Mouse (Mus musculus): ENCODE data around the gene Wasf2. TPM values are rescaled to one million over a fixed set of nuclear protein-coding genes. Genes with fewer than 3 reads are reported as not detected.

Wasf2 gene
- polyA plus RNA-seq, 1 experiment from 2014 or later = 23.9 TPM

DNA sequence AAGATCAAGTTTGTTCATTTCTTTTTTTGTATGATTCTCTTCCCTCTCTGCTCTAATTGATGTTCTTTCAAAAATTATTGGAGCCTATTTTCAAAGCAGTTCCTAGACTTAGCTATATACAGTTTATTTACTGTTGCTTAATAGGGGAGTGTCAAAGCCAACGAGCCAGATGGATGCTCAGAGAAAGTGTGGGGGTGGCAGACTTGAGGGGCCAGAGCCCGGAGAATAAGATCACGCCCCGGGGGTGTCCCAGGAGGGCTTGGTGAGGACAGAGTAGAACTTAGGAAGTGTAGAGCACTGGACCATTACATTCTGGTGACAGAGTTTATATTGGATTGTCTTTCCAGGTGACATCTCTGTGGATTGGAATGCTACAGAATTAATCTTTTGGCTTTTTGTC lies 30.5 kb downstream of the Wasf2 start:
- no peak for ATAC-seq (ENCODE audit: low FRiP score)
- no peak for DNase-seq (ENCODE audit: low spot score)
- 82% methylated on average over 4 of the region's 4 CpGs for WGBS

DNA sequence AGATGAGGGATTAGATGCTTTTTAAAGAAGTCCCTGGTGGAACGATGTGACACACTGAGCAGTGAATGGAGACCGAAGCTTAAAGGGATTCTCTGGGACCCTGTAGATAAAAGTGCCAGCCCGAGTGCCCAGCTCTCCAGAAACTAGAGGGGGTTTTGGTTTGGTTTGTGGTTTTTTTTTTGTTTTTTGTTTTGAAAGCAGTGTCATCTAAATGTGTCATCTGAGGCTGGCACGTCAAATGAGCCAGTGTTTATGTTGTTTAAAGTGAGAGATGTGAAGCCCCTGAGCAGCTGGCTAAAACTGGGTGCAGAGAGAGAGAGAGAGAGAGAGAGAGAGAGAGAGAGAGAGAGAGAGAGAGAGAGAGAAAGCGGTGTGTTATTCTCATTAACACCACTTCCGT lies 31.9 kb downstream of the Wasf2 start:
- Histone ChIP-seq H3K4me3 (replicated peaks; ENCODE audit: low read length) (no peak overlapping the region), H3K27ac (no peak overlapping the region), H3K9ac (no peak overlapping the region), H3K36me3 (replicated peaks; ENCODE audit: control insufficient read depth, insufficient read depth) (peaks cover 4% of the 10 kb centered on the region; the same call in 1 of the 2 replicates), H3K9me3 (ENCODE audit: control insufficient read depth, low read length) (no peaks in the 10 kb centered on the region), H3K4me2 (replicated peaks) (no peak overlapping the region), H3K27me3 (ENCODE audit: control insufficient read depth, insufficient read depth, low read length) (no peaks in the 10 kb centered on the region), H3K4me1 (replicated peaks; ENCODE audit: control insufficient read depth, insufficient read depth, low read length) (no peaks in the 10 kb centered on the region)
- DNase-seq (ENCODE audit: low spot score) (no peak), ATAC-seq (ENCODE audit: low FRiP score) (no peak)
- 77% methylated on average over 6 of the region's 6 CpGs for WGBS

More for the DNA sequence above, 30.5 kb downstream of the Wasf2 start:
- no peak overlapping the region for H3K4me2 ChIP-seq (replicated peaks)
- no peaks in the 10 kb centered on the region for H3K9me3 ChIP-seq (ENCODE audit: control insufficient read depth, low read length)
- no peak overlapping the region for H3K27ac ChIP-seq
- H3K4me3 ChIP-seq (replicated peaks; ENCODE audit: low read length) = no peak overlapping the region
- no peaks in the 10 kb centered on the region for H3K4me1 ChIP-seq (replicated peaks; ENCODE audit: control insufficient read depth, insufficient read depth, low read length)
- no peak overlapping the region for H3K9ac ChIP-seq
- H3K27me3 ChIP-seq (ENCODE audit: control insufficient read depth, insufficient read depth, low read length) = no peaks in the 10 kb centered on the region
- peaks cover 4% of the 10 kb centered on the region; the same call in 1 of the 2 replicates for H3K36me3 ChIP-seq (replicated peaks; ENCODE audit: control insufficient read depth, insufficient read depth)

DNA sequence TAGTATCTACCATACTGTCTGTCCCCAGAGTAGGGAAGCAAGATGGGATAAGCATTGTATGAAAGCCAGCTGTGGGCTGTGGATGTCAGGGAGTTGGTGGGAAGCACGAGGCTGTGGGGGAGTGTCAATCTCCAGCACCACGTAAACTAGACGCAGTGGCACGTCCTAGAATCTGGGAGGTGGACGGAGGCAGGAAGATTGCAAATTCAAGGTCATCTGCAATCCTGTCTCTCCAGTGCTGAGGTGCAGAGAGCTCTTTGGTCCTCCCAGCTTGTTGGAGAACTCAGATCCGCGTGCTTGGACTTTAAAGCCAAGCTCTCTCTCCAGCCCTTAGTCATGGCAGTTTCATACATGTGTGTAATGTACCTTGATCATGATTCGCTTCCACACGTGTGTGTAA lies 36.5 kb downstream of the Wasf2 start:
- 96% methylated on average over 9 of the region's 9 CpGs for WGBS
- no peaks in the 10 kb centered on the region for H3K9me3 ChIP-seq (ENCODE audit: control insufficient read depth, low read length)
- H3K9ac ChIP-seq = no peak overlapping the region
- no peaks in the 10 kb centered on the region for H3K4me1 ChIP-seq (replicated peaks; ENCODE audit: control insufficient read depth, insufficient read depth, low read length)
- no peak overlapping the region for H3K27ac ChIP-seq
- no peaks in the 10 kb centered on the region for H3K27me3 ChIP-seq (ENCODE audit: control insufficient read depth, insufficient read depth, low read length)
- H3K4me2 ChIP-seq (replicated peaks) = no peak overlapping the region
- DNase-seq (ENCODE audit: low spot score) = no peak
- ATAC-seq (ENCODE audit: low FRiP score) = no peak
- no peak overlapping the region for H3K4me3 ChIP-seq (replicated peaks; ENCODE audit: low read length)
- no peaks in the 10 kb centered on the region for H3K36me3 ChIP-seq (replicated peaks; ENCODE audit: control insufficient read depth, insufficient read depth)

DNA sequence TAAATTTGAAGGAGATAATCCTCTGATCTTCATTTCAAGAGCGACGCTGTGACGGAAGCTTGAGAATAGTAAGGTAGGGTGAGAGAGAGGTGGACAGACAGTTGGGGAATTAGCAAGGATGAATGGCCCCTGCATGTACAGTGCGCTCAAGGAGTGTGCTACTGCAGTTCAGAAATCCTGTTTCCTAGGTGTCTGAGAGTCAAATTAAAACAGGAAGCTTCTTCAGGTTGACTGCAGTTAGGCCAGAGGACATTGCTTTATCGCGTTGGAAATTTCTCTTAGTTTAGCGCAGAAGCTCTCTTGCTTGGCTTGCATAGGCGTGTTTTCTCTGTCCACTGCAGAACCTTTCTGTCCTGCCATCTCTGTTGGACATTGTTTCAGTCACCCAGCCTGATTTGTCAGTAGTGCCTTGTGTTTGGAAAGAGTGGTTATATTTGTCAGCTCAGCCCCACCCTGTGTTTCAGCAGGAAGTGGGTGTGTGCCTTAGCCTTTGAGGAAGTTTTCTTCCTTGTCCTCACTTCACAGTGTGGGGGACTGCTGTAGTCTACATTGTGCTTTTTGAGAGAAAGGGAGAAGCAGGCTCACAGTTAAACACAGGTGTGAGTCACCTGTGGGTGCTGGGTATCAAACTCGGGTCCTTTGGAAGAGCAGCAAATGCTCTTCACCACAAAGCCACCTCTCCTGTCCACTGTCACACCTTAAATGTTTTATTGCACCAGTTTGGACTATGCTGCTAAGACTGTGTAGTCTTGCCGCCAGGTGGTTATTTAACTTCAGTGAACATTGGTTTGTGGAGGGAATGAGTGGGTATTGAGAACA lies 39.1 kb downstream of the Wasf2 start:
- Histone ChIP-seq H3K4me3 (replicated peaks; ENCODE audit: low read length) (no peak overlapping the region), H3K4me1 (replicated peaks; ENCODE audit: control insufficient read depth, insufficient read depth, low read length) (no peaks in the 10 kb centered on the region), H3K36me3 (replicated peaks; ENCODE audit: control insufficient read depth, insufficient read depth) (no peaks in the 10 kb centered on the region), H3K9ac (no peak overlapping the region), H3K9me3 (ENCODE audit: control insufficient read depth, low read length) (no peaks in the 10 kb centered on the region), H3K4me2 (replicated peaks) (no peak overlapping the region), H3K27ac (no peak overlapping the region), H3K27me3 (ENCODE audit: control insufficient read depth, insufficient read depth, low read length) (no peaks in the 10 kb centered on the region)
- DNase-seq (ENCODE audit: low spot score) = no peak
- WGBS = 90% methylated on average over 10 of the region's 10 CpGs
- ATAC-seq (ENCODE audit: low FRiP score) = no peak

DNA sequence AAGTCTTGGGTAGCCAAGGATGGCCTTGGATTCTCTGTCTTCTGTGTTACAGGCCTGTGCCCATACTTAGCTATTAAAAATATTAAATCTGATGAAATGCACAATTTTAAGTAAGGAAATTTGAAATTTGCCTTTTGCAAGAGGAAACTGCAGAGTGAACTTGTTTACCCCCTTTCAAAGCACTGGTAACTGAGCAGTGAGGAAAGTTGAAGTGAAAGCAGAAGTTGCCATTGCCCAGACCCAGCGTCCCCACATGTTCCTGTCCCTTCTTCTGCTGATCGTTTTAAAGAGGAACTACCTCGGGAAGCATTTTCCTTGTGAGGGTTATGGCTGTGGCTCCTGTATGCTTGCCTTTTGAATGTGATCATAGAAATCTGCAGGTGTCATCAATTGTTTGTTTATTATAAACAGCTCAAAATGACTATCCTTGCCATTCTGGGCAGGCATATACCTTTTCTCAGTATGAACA lies 39.8 kb downstream of the Wasf2 start:
- WGBS = 88% methylated on average over 3 of the region's 3 CpGs
- DNase-seq (ENCODE audit: low spot score) (no peak), ATAC-seq (ENCODE audit: low FRiP score) (no peak)
- no peak overlapping the region for H3K4me3 ChIP-seq (replicated peaks; ENCODE audit: low read length)
- H3K27ac ChIP-seq = no peak overlapping the region
- no peaks in the 10 kb centered on the region for H3K9me3 ChIP-seq (ENCODE audit: control insufficient read depth, low read length)
- no peaks in the 10 kb centered on the region for H3K27me3 ChIP-seq (ENCODE audit: control insufficient read depth, insufficient read depth, low read length)
- H3K9ac ChIP-seq = no peak overlapping the region
- no peaks in the 10 kb centered on the region for H3K36me3 ChIP-seq (replicated peaks; ENCODE audit: control insufficient read depth, insufficient read depth)
- no peaks in the 10 kb centered on the region for H3K4me1 ChIP-seq (replicated peaks; ENCODE audit: control insufficient read depth, insufficient read depth, low read length)
- H3K4me2 ChIP-seq (replicated peaks) = no peak overlapping the region

DNA sequence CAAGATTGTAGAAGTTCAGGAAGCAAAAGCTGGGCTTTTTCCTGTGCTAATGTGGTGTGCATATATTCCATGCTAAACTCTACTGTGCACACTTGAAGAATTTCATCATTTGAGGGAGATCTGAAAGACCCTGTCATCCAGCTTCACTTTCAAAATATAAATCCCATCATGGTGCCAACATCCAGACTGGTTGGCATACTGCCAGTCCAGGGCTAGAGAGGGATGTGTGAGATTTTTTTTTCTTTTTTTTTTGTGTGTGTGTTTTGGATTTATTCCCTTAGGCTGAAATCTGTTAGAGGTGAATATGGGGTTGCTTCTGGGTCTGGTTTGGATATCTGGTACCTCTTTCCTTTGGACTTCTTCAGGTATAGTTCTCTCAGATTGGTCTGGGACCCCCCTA lies 40.3 kb downstream of the Wasf2 start:
- H3K9me3 ChIP-seq (ENCODE audit: control insufficient read depth, low read length) = no peaks in the 10 kb centered on the region
- H3K36me3 ChIP-seq (replicated peaks; ENCODE audit: control insufficient read depth, insufficient read depth) = no peaks in the 10 kb centered on the region
- H3K27me3 ChIP-seq (ENCODE audit: control insufficient read depth, insufficient read depth, low read length) = no peaks in the 10 kb centered on the region
- H3K4me1 ChIP-seq (replicated peaks; ENCODE audit: control insufficient read depth, insufficient read depth, low read length) = 0 out of 2 replicates have a peak, but pooled peaks cover 3% of the 10 kb centered on the region
- ATAC-seq (ENCODE audit: low FRiP score) = no peak
- no peak overlapping the region for H3K27ac ChIP-seq
- no peak overlapping the region for H3K4me2 ChIP-seq (replicated peaks)
- no peak for DNase-seq (ENCODE audit: low spot score)
- H3K9ac ChIP-seq = no peak overlapping the region
- H3K4me3 ChIP-seq (replicated peaks; ENCODE audit: low read length) = no peak overlapping the region

DNA sequence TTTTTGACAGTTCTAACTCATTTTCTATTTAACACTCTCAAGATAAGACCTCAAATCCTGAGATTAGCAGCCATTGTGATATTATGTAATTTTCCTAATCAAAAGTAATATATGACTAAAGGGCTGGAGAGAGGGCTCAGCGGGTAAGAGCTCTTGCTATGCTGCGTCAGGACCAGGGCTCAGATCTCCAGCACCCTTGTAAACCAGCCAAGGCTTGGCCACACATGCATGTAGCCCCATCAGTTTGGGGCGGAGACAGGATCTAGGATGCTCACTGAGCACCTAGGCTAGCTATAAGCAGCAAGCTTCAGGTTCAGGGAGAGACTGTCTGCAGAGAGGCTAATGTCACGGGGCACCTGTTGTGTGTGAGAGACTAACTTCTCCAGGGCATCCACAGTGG lies 42.1 kb downstream of the Wasf2 start:
- H3K27me3 ChIP-seq (ENCODE audit: control insufficient read depth, insufficient read depth, low read length) = no peaks in the 10 kb centered on the region
- 94% methylated on average over 4 of the region's 4 CpGs for WGBS
- H3K4me3 ChIP-seq (replicated peaks; ENCODE audit: low read length) = no peak overlapping the region
- no peaks in the 10 kb centered on the region for H3K36me3 ChIP-seq (replicated peaks; ENCODE audit: control insufficient read depth, insufficient read depth)
- H3K9me3 ChIP-seq (ENCODE audit: control insufficient read depth, low read length) = no peaks in the 10 kb centered on the region
- no peak overlapping the region for H3K9ac ChIP-seq
- peaks cover 22% of the 10 kb centered on the region for H3K4me1 ChIP-seq (replicated peaks; ENCODE audit: control insufficient read depth, insufficient read depth, low read length)
- no peak overlapping the region for H3K27ac ChIP-seq
- no peak overlapping the region for H3K4me2 ChIP-seq (replicated peaks)
- ATAC-seq (ENCODE audit: low FRiP score) = no peak
- DNase-seq (ENCODE audit: low spot score) = no peak

DNA sequence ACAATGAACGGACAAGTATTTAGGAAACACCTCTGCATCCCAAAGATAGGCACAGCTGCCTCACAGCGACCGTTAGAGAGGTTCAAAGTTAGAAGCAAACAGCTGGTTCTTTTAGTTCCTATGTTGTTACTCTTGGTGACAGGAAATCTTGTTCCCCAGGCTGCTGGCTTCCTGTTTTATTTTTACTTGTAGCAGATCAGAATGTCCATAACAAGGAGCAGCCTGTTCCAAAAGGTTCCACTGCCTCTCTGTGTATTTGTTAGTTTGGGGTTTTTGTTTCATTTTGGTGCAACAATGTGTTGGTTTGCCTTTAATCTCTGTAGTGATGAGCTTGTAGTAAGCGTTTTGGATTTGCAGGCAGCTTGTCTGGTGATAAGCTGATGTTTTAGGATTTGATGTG lies 44.1 kb downstream of the Wasf2 start:
- Histone ChIP-seq H3K9me3 (ENCODE audit: control insufficient read depth, low read length) (no peaks in the 10 kb centered on the region), H3K4me2 (replicated peaks) (no peak overlapping the region), H3K36me3 (replicated peaks; ENCODE audit: control insufficient read depth, insufficient read depth) (0 out of 2 replicates have a peak, but pooled peaks cover 6% of the 10 kb centered on the region), H3K4me1 (replicated peaks; ENCODE audit: control insufficient read depth, insufficient read depth, low read length) (peaks cover 22% of the 10 kb centered on the region), H3K27me3 (ENCODE audit: control insufficient read depth, insufficient read depth, low read length) (no peaks in the 10 kb centered on the region), H3K4me3 (replicated peaks; ENCODE audit: low read length) (no peak overlapping the region), H3K27ac (no peak overlapping the region), H3K9ac (no peak overlapping the region)
- WGBS = 84% methylated on average over 4 of the region's 4 CpGs
- ATAC-seq (ENCODE audit: low FRiP score) = no peak
- DNase-seq (ENCODE audit: low spot score) = no peak

DNA sequence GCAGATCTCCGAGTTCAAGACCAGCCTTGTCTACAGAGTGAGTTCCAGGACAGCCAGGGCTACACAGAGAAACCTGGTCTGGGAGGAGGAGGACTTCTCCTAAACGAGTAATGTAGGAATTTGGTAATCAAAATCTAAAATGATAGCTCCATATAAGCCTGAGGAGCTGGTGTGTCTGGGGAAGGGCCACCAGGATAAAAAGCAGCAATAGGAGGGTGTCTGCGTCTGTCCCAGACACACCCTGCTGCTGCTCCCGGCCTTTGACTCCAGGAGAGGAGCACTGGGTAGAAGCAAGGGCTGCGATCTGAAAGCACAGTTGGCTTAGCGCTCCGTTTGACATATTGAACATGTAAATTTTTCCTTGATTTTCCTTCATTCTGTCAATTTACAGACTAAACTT lies 45.0 kb downstream of the Wasf2 start:
- 84% methylated on average over 7 of the region's 7 CpGs for WGBS
- no peak overlapping the region for H3K9ac ChIP-seq
- ATAC-seq (ENCODE audit: low FRiP score) (no peak), DNase-seq (ENCODE audit: low spot score) (no peak)
- H3K27me3 ChIP-seq (ENCODE audit: control insufficient read depth, insufficient read depth, low read length) = no peaks in the 10 kb centered on the region
- H3K9me3 ChIP-seq (ENCODE audit: control insufficient read depth, low read length) = no peaks in the 10 kb centered on the region
- H3K4me3 ChIP-seq (replicated peaks; ENCODE audit: low read length) = no peak overlapping the region
- H3K4me1 ChIP-seq (replicated peaks; ENCODE audit: control insufficient read depth, insufficient read depth, low read length) = peaks cover 22% of the 10 kb centered on the region
- H3K36me3 ChIP-seq (replicated peaks; ENCODE audit: control insufficient read depth, insufficient read depth) = 0 out of 2 replicates have a peak, but pooled peaks cover 10% of the 10 kb centered on the region
- no peak overlapping the region for H3K4me2 ChIP-seq (replicated peaks)
- H3K27ac ChIP-seq = no peak overlapping the region

Data from hindbrain, embryonic 14.5 days (tissue).